Mouse (Mus musculus): ENCODE measurements around the gene Serpine1.

DNA sequence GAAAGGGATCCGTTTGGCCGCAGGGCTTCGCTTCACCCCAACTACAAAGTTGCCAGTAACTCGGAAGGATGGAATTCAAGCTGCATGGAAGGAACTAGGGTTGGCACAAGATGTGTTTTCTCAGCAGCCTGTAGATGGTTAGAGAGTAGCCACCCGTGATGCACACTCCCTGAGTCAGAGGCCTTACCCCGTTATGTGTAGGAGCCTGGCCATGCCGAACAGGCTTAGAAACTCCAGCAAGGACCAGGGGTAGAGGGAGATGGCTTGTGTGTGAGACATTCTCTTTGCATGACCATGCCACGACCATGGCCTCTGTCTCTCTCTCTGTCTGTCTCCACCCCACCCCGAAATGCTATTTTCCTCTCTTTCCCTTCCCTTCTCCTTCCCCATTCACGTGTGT, 30.0 kb upstream of the Serpine1 start:
- TF ChIP-seq CTCF (IDR thresholded peaks at IDR 0.05; ENCODE audit: low read depth, low read length), result no peak
- no peak for TF ChIP-seq POLR2A (IDR thresholded peaks at IDR 0.05; ENCODE audit: extremely low read depth, insufficient read depth, low read length)
